Mouse (Mus musculus) CH12.LX (cell line): Measurements from ENCODE around the gene Tgfa.

Experiments used
- CHD2 ChIP-seq: IDR thresholded peaks from 2 replicates; pipeline ENCODE4 v1.6.1; 2011; ENCODE audit warnings: low read length, improper control_type of control experiment
- CTCF ChIP-seq, 2 experiments: IDR thresholded peaks in 1 of 2; conservative IDR thresholded peaks in 1 of 2; 2 replicates each; pipeline ENCODE4 v1.5.1; 2011 to 2012; ENCODE audit warnings: low read depth in 2 of 2, low read length in 2 of 2, improper control_type of control experiment in 1 of 2, inconsistent platforms in 1 of 2, mild to moderate bottlenecking in 1 of 2, moderate library complexity in 1 of 2
- EP300 ChIP-seq: IDR thresholded peaks from 2 replicates; pipeline ENCODE4 v1.6.1; 2011; ENCODE audit warnings: low read length, improper control_type of control experiment
- MAFK ChIP-seq: IDR thresholded peaks from 2 replicates; pipeline ENCODE4 v1.6.1; 2011; ENCODE audit warnings: low read length, improper control_type of control experiment; ENCODE audit not compliant: insufficient replicate concordance
- MAX ChIP-seq: IDR thresholded peaks from 2 replicates; pipeline ENCODE4 v1.6.1; 2011; ENCODE audit warnings: low read length, improper control_type of control experiment
- MEF2A ChIP-seq: IDR thresholded peaks from 2 replicates; pipeline ENCODE4 v1.6.1; 2014; ENCODE audit warnings: low read depth, mild to moderate bottlenecking, inconsistent platforms, low read length, improper control_type of control experiment, borderline replicate concordance
- POLR2A ChIP-seq: IDR thresholded peaks from 2 replicates; pipeline ENCODE4 v1.6.1; 2011; ENCODE audit warnings: low read depth, mild to moderate bottlenecking, improper control_type of control experiment, low read length
- SIN3A ChIP-seq: IDR thresholded peaks from 2 replicates; pipeline ENCODE4 v1.6.1; 2012; ENCODE audit warnings: low read length, improper control_type of control experiment, inconsistent platforms
- SMC3 ChIP-seq: IDR thresholded peaks from 2 replicates; pipeline ENCODE4 v1.6.1; 2011; ENCODE audit warnings: low read depth, low read length, improper control_type of control experiment
- TCF12 ChIP-seq: IDR thresholded peaks from 2 replicates; pipeline ENCODE4 v1.6.1; 2014; ENCODE audit warnings: low read depth, mild to moderate bottlenecking, inconsistent platforms, low read length, improper control_type of control experiment
- USF2 ChIP-seq: conservative IDR thresholded peaks from 2 replicates; pipeline ENCODE4 v1.6.1; 2011; ENCODE audit warnings: low read depth, low read length, improper control_type of control experiment

GRCm38 (mm10) chr6:86167851-86168250, 27.2 kb upstream of the Tgfa start:
- no peak for TF ChIP-seq EP300
- no peak for TF ChIP-seq MEF2A
- TF ChIP-seq MAX, result no peak
- no peak for TF ChIP-seq CHD2
- no peak for TF ChIP-seq CTCF (conservative IDR thresholded peaks at IDR 0.05 in 1 of 2, IDR thresholded peaks at IDR 0.05 in 1 of 2; ENCODE audit: low read depth in 2 of 2, low read length in 2 of 2)
- TF ChIP-seq TCF12, result no peak
- TF ChIP-seq POLR2A, result no peak
- TF ChIP-seq MAFK, result no peak
- TF ChIP-seq SIN3A, result no peak
- no peak for TF ChIP-seq USF2
- no peak for TF ChIP-seq SMC3
